9 mouse cellular contexts compared by ENCODE assay signal in genomic region chr9:100917111-100917510, GRCm38 (mm10).
DNase-seq lines count a peak whose midpoint lies in the region; ATAC-seq and TF ChIP-seq lines count a peak whose summit lies in the region.
"Had no signal": no experiment of that assay in that cellular context is flagged by ENCODE, and none has a peak within 500 bp of the region (broad histone marks: within the 10 kb centered on the region; RNA-seq: fewer than 3 reads in every experiment).

No protein-coding gene starts in this region.

- H3K4me3 ChIP-seq in midbrain, postnatal 0 days (ENCODE audit: low read depth, low read length) = no peak overlapping the region
- H3K4me3 ChIP-seq in midbrain, embryonic 15.5 days = no peak overlapping the region
- no peak overlapping the region for H3K4me3 ChIP-seq in liver, embryonic 14.5 days (ENCODE audit: insufficient read depth in 1 of 2, low read depth in 2 of 2, low read length in 2 of 2)
- no peak overlapping the region for H3K4me3 ChIP-seq in intestine, embryonic 16.5 days (ENCODE audit: low read length)
- H3K4me3 ChIP-seq: neural tube, embryonic 13.5 days had no signal

- TF ChIP-seq CTCF in midbrain, postnatal 0 days (IDR thresholded peaks at IDR 0.05) = peak; percentile 78
- peak; percentile 53 for TF ChIP-seq CTCF in liver, embryonic 14.5 days (IDR thresholded peaks at IDR 0.05; ENCODE audit: low read depth)

- DNase-seq in midbrain, postnatal 0 days (ENCODE audit: low spot score) = peak; percentile 78
- DNase-seq in T-cell, adult 2 months (ENCODE audit: low spot score) = peak; percentile 51
- DNase-seq in cerebellum, postnatal 36 days = peak; percentile 41 to 63
- DNase-seq in liver, embryonic 14.5 days (ENCODE audit: low read depth in 3 of 3, low spot score in 3 of 3) = peak; percentile 26 to 41 (median 38)
- DNase-seq in spleen, postnatal 36 days (ENCODE audit: low spot score in 2 of 2) = peak; percentile 52 to 60

- H3K36me3 ChIP-seq in midbrain, postnatal 0 days (ENCODE audit: insufficient read depth, low read length) = no peaks in the 10 kb centered on the region
- no peaks in the 10 kb centered on the region for H3K36me3 ChIP-seq in midbrain, embryonic 15.5 days (replicated peaks)
- no peaks in the 10 kb centered on the region for H3K36me3 ChIP-seq in liver, embryonic 14.5 days (replicated peaks; ENCODE audit: control insufficient read depth, insufficient read depth, low read depth)
- no peaks in the 10 kb centered on the region for H3K36me3 ChIP-seq in intestine, embryonic 16.5 days (ENCODE audit: control insufficient read depth, insufficient read depth, low read length)
- H3K36me3 ChIP-seq: neural tube, embryonic 13.5 days had no signal

- 24% methylated on average over 2 of the region's 2 CpGs for WGBS in midbrain, postnatal 0 days
- 35% methylated on average over 2 of the region's 2 CpGs for WGBS in midbrain, embryonic 15.5 days
- 56% methylated on average over 2 of the region's 2 CpGs for WGBS in liver, embryonic 14.5 days (ENCODE audit: insufficient replicate concordance)
- WGBS in intestine, embryonic 16.5 days = 55% methylated on average over 2 of the region's 2 CpGs

- no peak overlapping the region for H3K27ac ChIP-seq in midbrain, postnatal 0 days (ENCODE audit: low read depth, low read length)
- H3K27ac ChIP-seq in midbrain, embryonic 15.5 days = no peak overlapping the region
- H3K27ac ChIP-seq in liver, embryonic 14.5 days = no peak overlapping the region
- H3K27ac ChIP-seq in intestine, embryonic 16.5 days (ENCODE audit: low read length) = no peak overlapping the region
- H3K27ac ChIP-seq: neural tube, embryonic 13.5 days had no signal

- ATAC-seq in midbrain, postnatal 0 days (ENCODE audit: low FRiP score) = no peak
- no peak for ATAC-seq in midbrain, embryonic 15.5 days (replicated peaks)
- peak; percentile 80 for ATAC-seq in inflammation-experienced regulatory T-cells, adult 6 months
- no peak for ATAC-seq in liver, embryonic 14.5 days (ENCODE audit: insufficient read depth)
- no peak for ATAC-seq in intestine, embryonic 16.5 days

- H3K4me2 ChIP-seq in midbrain, postnatal 0 days (ENCODE audit: low read depth, low read length, poor library complexity, severe bottlenecking) = no peak overlapping the region
- H3K4me2 ChIP-seq in midbrain, embryonic 15.5 days = no peak overlapping the region
- no peak overlapping the region for H3K4me2 ChIP-seq in liver, embryonic 14.5 days (ENCODE audit: low read depth)
- H3K4me2 ChIP-seq in intestine, embryonic 16.5 days (ENCODE audit: low read depth, low read length) = no peak overlapping the region
- H3K4me2 ChIP-seq: neural tube, embryonic 13.5 days had no signal

- no peaks in the 10 kb centered on the region for H3K27me3 ChIP-seq in midbrain, postnatal 0 days (ENCODE audit: insufficient read depth, low read length)
- H3K27me3 ChIP-seq in midbrain, embryonic 15.5 days (replicated peaks) = no peaks in the 10 kb centered on the region
- H3K27me3 ChIP-seq in liver, embryonic 14.5 days (ENCODE audit: control insufficient read depth, insufficient read depth, low read length) = no peaks in the 10 kb centered on the region
- H3K27me3 ChIP-seq in intestine, embryonic 16.5 days (replicated peaks; ENCODE audit: control insufficient read depth, insufficient read depth, low read length) = no peaks in the 10 kb centered on the region
- H3K27me3 ChIP-seq: neural tube, embryonic 13.5 days had no signal

- no peak for TF ChIP-seq EP300 in liver, embryonic 14.5 days (IDR thresholded peaks at IDR 0.05; ENCODE audit: low read depth)

- H3K4me1 ChIP-seq in midbrain, postnatal 0 days (ENCODE audit: insufficient read depth, low read length) = no peaks in the 10 kb centered on the region
- H3K4me1 ChIP-seq in midbrain, embryonic 15.5 days = no peaks in the 10 kb centered on the region
- H3K4me1 ChIP-seq in liver, embryonic 14.5 days (replicated peaks; ENCODE audit: control insufficient read depth in 2 of 2, insufficient read depth in 2 of 2, low read length in 1 of 2) = no peaks in the 10 kb centered on the region
- H3K4me1 ChIP-seq in intestine, embryonic 16.5 days (ENCODE audit: control insufficient read depth, insufficient read depth, low read length) = no peaks in the 10 kb centered on the region
- H3K4me1 ChIP-seq: neural tube, embryonic 13.5 days had no signal

- no peaks in the 10 kb centered on the region for H3K9me3 ChIP-seq in midbrain, postnatal 0 days (ENCODE audit: low read length)
- H3K9me3 ChIP-seq in midbrain, embryonic 15.5 days = no peaks in the 10 kb centered on the region
- no peaks in the 10 kb centered on the region for H3K9me3 ChIP-seq in liver, embryonic 14.5 days (ENCODE audit: control insufficient read depth, low read length)
- no peaks in the 10 kb centered on the region for H3K9me3 ChIP-seq in intestine, embryonic 16.5 days (ENCODE audit: control insufficient read depth, low read length)
- H3K9me3 ChIP-seq: neural tube, embryonic 13.5 days had no signal

- no peak overlapping the region for H3K9ac ChIP-seq in midbrain, postnatal 0 days (replicated peaks; ENCODE audit: low read length, poor library complexity, severe bottlenecking)
- H3K9ac ChIP-seq in midbrain, embryonic 15.5 days = no peak overlapping the region
- no peak overlapping the region for H3K9ac ChIP-seq in liver, embryonic 14.5 days (replicated peaks)
- H3K9ac ChIP-seq in intestine, embryonic 16.5 days (ENCODE audit: low read depth, low read length) = no peak overlapping the region
- H3K9ac ChIP-seq: neural tube, embryonic 13.5 days had no signal
